Mouse (Mus musculus): ENCODE data around the gene Ciita. TPM values are rescaled to one million over a fixed set of nuclear protein-coding genes. Genes with fewer than 3 reads are reported as not detected.

The Ciita gene
- polyA plus RNA-seq, 1 experiment from 2014 or later: 0.39 TPM

GRCm38 (mm10) chr16:10544995-10545622 is 65.2 kb downstream of the Ciita start, which contains the start of gene Clec16a:
Clec16a (plus strand) TSS chr16:10545339.
- peak within 1 kb of the TSS; percentile 25; the same call in 1 of the 2 replicates for H3K27ac ChIP-seq
- peak; percentile 92 for ATAC-seq (replicated peaks)
- peak within 1 kb of the TSS; percentile 60 for H3K4me2 ChIP-seq
- H3K27me3 ChIP-seq (replicated peaks): no peaks in the 10 kb centered on the region
- H3K4me3 ChIP-seq: peak within 1 kb of the TSS; percentile 93
- under 1% methylated on average over 58 of the region's 58 CpGs for WGBS
- peaks cover 51% of the 10 kb centered on the region for H3K4me1 ChIP-seq
- peak within 1 kb of the TSS; percentile 78 for H3K9ac ChIP-seq
- H3K36me3 ChIP-seq (replicated peaks): no peaks in the 10 kb centered on the region
- H3K9me3 ChIP-seq: no peaks in the 10 kb centered on the region

- no peak overlapping the region for H3K27ac ChIP-seq
- H3K27me3 ChIP-seq (replicated peaks): no peaks in the 10 kb centered on the region
- H3K36me3 ChIP-seq (replicated peaks): no peaks in the 10 kb centered on the region
- no peaks in the 10 kb centered on the region for H3K9me3 ChIP-seq
- H3K4me3 ChIP-seq: peak overlapping the region; percentile 93; the same call in 1 of the 2 replicates
- H3K4me2 ChIP-seq: peak overlapping the region; percentile 60; the same call in 1 of the 2 replicates
- H3K9ac ChIP-seq: no peak overlapping the region
- WGBS: 78% methylated on average over 3 of the region's 3 CpGs
- peaks cover 34% of the 10 kb centered on the region for H3K4me1 ChIP-seq
- ATAC-seq (replicated peaks): no peak
Observed at GRCm38 (mm10) chr16:10546865-10547264, 67.0 kb downstream of the Ciita start.

- no peak for ATAC-seq (replicated peaks)
- no peak overlapping the region for H3K4me2 ChIP-seq
- H3K4me1 ChIP-seq: peaks cover 25% of the 10 kb centered on the region
- no peaks in the 10 kb centered on the region for H3K9me3 ChIP-seq
- WGBS: 69% methylated on average over 3 of the region's 3 CpGs
- H3K36me3 ChIP-seq (replicated peaks): no peaks in the 10 kb centered on the region
- H3K27ac ChIP-seq: no peak overlapping the region
- H3K4me3 ChIP-seq: no peak overlapping the region
- no peaks in the 10 kb centered on the region for H3K27me3 ChIP-seq (replicated peaks)
- H3K9ac ChIP-seq: no peak overlapping the region
Observed at GRCm38 (mm10) chr16:10548938-10549337, 69.1 kb downstream of the Ciita start.

GRCm38 (mm10) chr16:10549600-10549999 is 69.7 kb downstream of the Ciita start:
- H3K4me2 ChIP-seq: no peak overlapping the region
- H3K4me3 ChIP-seq: no peak overlapping the region
- H3K27me3 ChIP-seq (replicated peaks): no peaks in the 10 kb centered on the region
- ATAC-seq (replicated peaks): no peak
- no peak overlapping the region for H3K27ac ChIP-seq
- WGBS: 92% methylated on average over 2 of the region's 2 CpGs
- no peaks in the 10 kb centered on the region for H3K9me3 ChIP-seq
- peaks cover 25% of the 10 kb centered on the region for H3K4me1 ChIP-seq
- H3K9ac ChIP-seq: no peak overlapping the region
- H3K36me3 ChIP-seq (replicated peaks): no peaks in the 10 kb centered on the region

- Histone ChIP-seq H3K4me1 (peaks cover 15% of the 10 kb centered on the region), H3K4me2 (no peak overlapping the region), H3K9me3 (no peaks in the 10 kb centered on the region), H3K27me3 (replicated peaks) (no peaks in the 10 kb centered on the region), H3K4me3 (no peak overlapping the region), H3K36me3 (replicated peaks) (no peaks in the 10 kb centered on the region), H3K9ac (no peak overlapping the region), H3K27ac (no peak overlapping the region)
- 82% methylated on average over 4 of the region's 4 CpGs for WGBS
- ATAC-seq (replicated peaks): no peak
Observed at GRCm38 (mm10) chr16:10551592-10551991, 71.7 kb downstream of the Ciita start.

- Histone ChIP-seq H3K27me3 (replicated peaks) (no peaks in the 10 kb centered on the region), H3K9ac (no peak overlapping the region), H3K4me2 (no peak overlapping the region), H3K4me1 (no peaks in the 10 kb centered on the region), H3K36me3 (replicated peaks) (no peaks in the 10 kb centered on the region), H3K9me3 (no peaks in the 10 kb centered on the region), H3K27ac (no peak overlapping the region), H3K4me3 (no peak overlapping the region)
- 84% methylated on average over 2 of the region's 2 CpGs for WGBS
- no peak for ATAC-seq (replicated peaks)
Observed at GRCm38 (mm10) chr16:10553858-10554257, 74.0 kb downstream of the Ciita start.

GRCm38 (mm10) chr16:10559991-10560390 is 80.1 kb downstream of the Ciita start:
- H3K4me2 ChIP-seq: no peak overlapping the region
- no peaks in the 10 kb centered on the region for H3K27me3 ChIP-seq (replicated peaks)
- no peaks in the 10 kb centered on the region for H3K4me1 ChIP-seq
- H3K9me3 ChIP-seq: no peaks in the 10 kb centered on the region
- H3K36me3 ChIP-seq (replicated peaks): peaks cover 16% of the 10 kb centered on the region; the same call in 1 of the 2 replicates
- no peak overlapping the region for H3K9ac ChIP-seq
- WGBS: 95% methylated on average over 8 of the region's 8 CpGs
- H3K4me3 ChIP-seq: no peak overlapping the region
- ATAC-seq (replicated peaks): no peak
- H3K27ac ChIP-seq: no peak overlapping the region

- Histone ChIP-seq H3K9me3 (no peaks in the 10 kb centered on the region), H3K4me1 (peaks cover 3% of the 10 kb centered on the region; the same call in 1 of the 2 replicates), H3K9ac (no peak overlapping the region), H3K27ac (no peak overlapping the region), H3K27me3 (replicated peaks) (no peaks in the 10 kb centered on the region), H3K36me3 (replicated peaks) (peaks cover 15% of the 10 kb centered on the region; the same call in 1 of the 2 replicates), H3K4me3 (no peak overlapping the region), H3K4me2 (no peak overlapping the region)
- ATAC-seq (replicated peaks): peak; percentile 60; the same call in 1 of the 2 replicates
- 38% methylated on average over 4 of the region's 4 CpGs for WGBS
Observed at GRCm38 (mm10) chr16:10565278-10565885, 85.5 kb downstream of the Ciita start.

GRCm38 (mm10) chr16:10567153-10567552 is 87.3 kb downstream of the Ciita start:
- H3K9me3 ChIP-seq: no peaks in the 10 kb centered on the region
- H3K9ac ChIP-seq: no peak overlapping the region
- H3K4me3 ChIP-seq: no peak overlapping the region
- H3K27me3 ChIP-seq (replicated peaks): no peaks in the 10 kb centered on the region
- WGBS: 89% methylated on average over 4 of the region's 4 CpGs
- H3K27ac ChIP-seq: no peak overlapping the region
- H3K36me3 ChIP-seq (replicated peaks): peaks cover 13% of the 10 kb centered on the region; the same call in 1 of the 2 replicates
- peaks cover 3% of the 10 kb centered on the region; the same call in 1 of the 2 replicates for H3K4me1 ChIP-seq
- no peak overlapping the region for H3K4me2 ChIP-seq
- ATAC-seq (replicated peaks): no peak

- Histone ChIP-seq H3K36me3 (replicated peaks) (peaks cover 22% of the 10 kb centered on the region; the same call in 1 of the 2 replicates), H3K4me3 (no peak overlapping the region), H3K9ac (no peak overlapping the region), H3K27me3 (replicated peaks) (no peaks in the 10 kb centered on the region), H3K9me3 (no peaks in the 10 kb centered on the region), H3K4me2 (no peak overlapping the region), H3K27ac (no peak overlapping the region), H3K4me1 (peaks cover 3% of the 10 kb centered on the region; the same call in 1 of the 2 replicates)
- ATAC-seq (replicated peaks): no peak
- WGBS: 87% methylated on average over 5 of the region's 5 CpGs
Observed at GRCm38 (mm10) chr16:10569809-10570395, 90.0 kb downstream of the Ciita start.

GRCm38 (mm10) chr16:10570708-10571107 is 90.8 kb downstream of the Ciita start:
- peaks cover 25% of the 10 kb centered on the region; the same call in 1 of the 2 replicates for H3K36me3 ChIP-seq (replicated peaks)
- ATAC-seq (replicated peaks): no peak
- H3K27me3 ChIP-seq (replicated peaks): no peaks in the 10 kb centered on the region

GRCm38 (mm10) chr16:10571820-10572219 is 92.0 kb downstream of the Ciita start:
- no peak overlapping the region for H3K4me2 ChIP-seq
- no peak overlapping the region for H3K9ac ChIP-seq
- H3K27ac ChIP-seq: no peak overlapping the region
- no peaks in the 10 kb centered on the region for H3K4me1 ChIP-seq
- ATAC-seq (replicated peaks): no peak
- H3K36me3 ChIP-seq (replicated peaks): peaks cover 25% of the 10 kb centered on the region; the same call in 1 of the 2 replicates
- 59% methylated on average over 2 of the region's 2 CpGs for WGBS
- no peaks in the 10 kb centered on the region for H3K9me3 ChIP-seq
- no peaks in the 10 kb centered on the region for H3K27me3 ChIP-seq (replicated peaks)
- H3K4me3 ChIP-seq: no peak overlapping the region

More at GRCm38 (mm10) chr16:10570708-10571107, 90.8 kb downstream of the Ciita start:
- no peak overlapping the region for H3K4me3 ChIP-seq
- 60% methylated on average over 1 of the region's 1 CpGs for WGBS
- no peak overlapping the region for H3K27ac ChIP-seq
- no peak overlapping the region for H3K9ac ChIP-seq
- H3K9me3 ChIP-seq: no peaks in the 10 kb centered on the region
- no peak overlapping the region for H3K4me2 ChIP-seq
- H3K4me1 ChIP-seq: peaks cover under 1% of the 10 kb centered on the region; the same call in 1 of the 2 replicates
